Comparison of ENCODE assay signal across 9 mouse cellular contexts in the genomic region with DNA sequence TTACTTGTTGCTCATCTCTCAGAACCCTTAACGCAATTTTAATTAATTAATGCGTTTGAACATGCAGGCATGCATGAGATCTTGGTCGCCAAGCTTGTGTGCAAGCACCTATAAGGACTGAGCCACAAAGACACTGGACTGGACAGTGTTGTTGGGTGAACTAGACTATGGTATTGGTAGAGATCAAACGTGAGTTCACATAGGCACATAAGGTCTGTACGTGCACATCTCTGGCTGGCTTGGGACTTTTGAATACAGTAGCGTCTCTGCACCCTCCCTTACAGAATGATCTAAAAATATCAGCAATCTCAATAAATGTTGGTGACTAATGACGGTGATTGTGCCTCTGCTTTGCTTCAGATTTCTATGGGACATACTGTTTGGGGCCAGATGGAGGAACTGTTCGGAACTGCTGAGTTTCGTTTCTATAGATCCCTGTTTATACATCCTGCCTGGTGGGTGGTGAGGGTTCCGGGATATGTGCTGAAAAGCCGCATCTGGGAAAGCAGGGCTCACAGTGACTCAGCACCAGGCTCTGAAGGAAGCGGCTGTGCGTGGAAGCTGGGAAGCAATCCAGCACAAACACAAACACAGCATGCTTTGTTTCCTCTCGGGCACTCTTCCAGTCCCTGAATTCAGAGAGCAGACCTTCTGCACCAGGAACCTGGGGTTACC. TPM values are rescaled to one million over a fixed set of nuclear protein-coding genes. Genes with fewer than 3 reads are reported as not detected.
DNase-seq lines count a peak whose midpoint lies in the region; ATAC-seq and TF ChIP-seq lines count a peak whose summit lies in the region.
"Had no signal": no experiment of that assay in that cellular context is flagged by ENCODE, and none has a peak within 500 bp of the region (broad histone marks: within the 10 kb centered on the region; RNA-seq: fewer than 3 reads in every experiment).

No protein-coding gene starts in this region.

- no peak overlapping the region; the same call in 1 of the 2 replicates for H3K27ac ChIP-seq in cerebellum, adult 2 months (ENCODE audit: insufficient read depth, low read length)
- H3K27ac ChIP-seq in hindbrain, embryonic 12.5 days, result no peak overlapping the region

- TF ChIP-seq CTCF in cerebellum, adult 2 months (IDR thresholded peaks at IDR 0.05; ENCODE audit: borderline replicate concordance, insufficient read depth, low read depth, low read length), result no peak
- no peak for TF ChIP-seq CTCF in lung, adult 2 months (IDR thresholded peaks at IDR 0.05; ENCODE audit: insufficient read depth, low read length)

- peak; percentile 72 for ATAC-seq in hindbrain, embryonic 12.5 days (ENCODE audit: low FRiP score)

- 12% methylated on average over 14 of the region's 14 CpGs for WGBS in cerebellum, adult 2 months
- 43% methylated on average over 14 of the region's 14 CpGs for WGBS in hindbrain, embryonic 12.5 days
- 30% methylated on average over 14 of the region's 14 CpGs for WGBS in lung, adult 2 months

- no peak for TF ChIP-seq POLR2A in cerebellum, adult 2 months (IDR thresholded peaks at IDR 0.05; ENCODE audit: borderline replicate concordance, insufficient read depth, low read length)
- TF ChIP-seq POLR2A in lung, adult 2 months (IDR thresholded peaks at IDR 0.05; ENCODE audit: borderline replicate concordance, extremely low read depth, low read depth, low read length), result no peak

- H3K36me3 ChIP-seq in hindbrain, embryonic 12.5 days, result no peaks in the 10 kb centered on the region

- DNase-seq in Muller cell, postnatal 12 days (ENCODE audit: inconsistent ontology term), result peak; percentile 96
- peak; percentile 80 to 87 for DNase-seq in cerebellum, adult 2 months
- DNase-seq in frontal cortex, adult 2 months (ENCODE audit: extremely low spot score in 1 of 2, low spot score in 1 of 2), result peak; percentile 89 to 94
- peak; percentile 95 for DNase-seq in layer of hippocampus, adult 9-11 months
- DNase-seq in lung, adult 2 months, result peak; percentile 36
- DNase-seq in retina, postnatal 1 day, result peak; percentile 73
- DNase-seq in thymus, adult 18-20 months, result no peak

- no peak overlapping the region for H3K4me2 ChIP-seq in hindbrain, embryonic 12.5 days (replicated peaks)

- H3K27me3 ChIP-seq in cerebellum, adult 2 months (ENCODE audit: control insufficient read depth, insufficient read depth, low read length), result no peaks in the 10 kb centered on the region
- H3K27me3 ChIP-seq in hindbrain, embryonic 12.5 days, result no peaks in the 10 kb centered on the region

- peak overlapping the region; percentile 31 for H3K4me3 ChIP-seq in cerebellum, adult 2 months (replicated peaks; ENCODE audit: insufficient read depth, low read depth, low read length)
- no peak overlapping the region for H3K4me3 ChIP-seq in hindbrain, embryonic 12.5 days
- no peak overlapping the region for H3K4me3 ChIP-seq in lung, adult 2 months (replicated peaks; ENCODE audit: extremely low read depth, low read depth, low read length)

- H3K9me3 ChIP-seq in hindbrain, embryonic 12.5 days (replicated peaks), result no peaks in the 10 kb centered on the region

- H3K4me1 ChIP-seq in cerebellum, adult 2 months (ENCODE audit: control insufficient read depth, insufficient read depth, low read length), result peaks cover 4% of the 10 kb centered on the region; the same call in 1 of the 2 replicates
- no peaks in the 10 kb centered on the region for H3K4me1 ChIP-seq in hindbrain, embryonic 12.5 days
- peaks cover 4% of the 10 kb centered on the region; the same call in 1 of the 2 replicates for H3K4me1 ChIP-seq in lung, adult 2 months (ENCODE audit: control insufficient read depth, insufficient read depth, low read length)

- H3K9ac ChIP-seq in hindbrain, embryonic 12.5 days, result no peak overlapping the region

RNA-seq across cellular contexts. Expression of gene Erich3, which starts 28.4 kb away (rescaled TPM):
- 10.2 and 11.7 TPM in 2 replicates for polyA plus RNA-seq in cerebellum, adult 2 months (2012; rRNA removed)
- 8.2 and 9.7 TPM in 2 replicates for polyA plus RNA-seq in frontal cortex, adult 2 months (2012; rRNA removed)
- polyA plus RNA-seq in hindbrain, embryonic 12.5 days (2016; fragmentation: Nextera tagmentation; extraction: Ambion mirVana), result 1.3 and 1.5 TPM in 2 replicates
- polyA plus RNA-seq in lung, adult 2 months (2012; rRNA removed), result 1.9 and 2.6 TPM in 2 replicates
- polyA plus RNA-seq: small intestine, adult 2 months had no signal

Comparison
In these comparisons a context has a peak if more than half of its experiments do, and no peak if none do; other contexts are left out.
1. DNase-seq: peak in Muller cell, postnatal 12 days (single experiment), cerebellum, adult 2 months (2 of 2), frontal cortex, adult 2 months (2 of 2), layer of hippocampus, adult 9-11 months (single experiment), lung, adult 2 months (single experiment) and retina, postnatal 1 day (single experiment); none in thymus, adult 18-20 months (0 of 2).